Mouse (Mus musculus) B cell, adult 67 days (primary cell): ENCODE measurements around the gene Tmem207. TPM values are rescaled to one million over a fixed set of nuclear protein-coding genes. Genes with fewer than 3 reads are reported as not detected.

Source experiments
- total RNA-seq, 2 experiments: library from RNA; stranded (reverse); gene quantifications; 4 replicates each; pipeline ENCODE4 v1.2.4; 2023

The Tmem207 gene
- not detected for total RNA-seq

DNA sequence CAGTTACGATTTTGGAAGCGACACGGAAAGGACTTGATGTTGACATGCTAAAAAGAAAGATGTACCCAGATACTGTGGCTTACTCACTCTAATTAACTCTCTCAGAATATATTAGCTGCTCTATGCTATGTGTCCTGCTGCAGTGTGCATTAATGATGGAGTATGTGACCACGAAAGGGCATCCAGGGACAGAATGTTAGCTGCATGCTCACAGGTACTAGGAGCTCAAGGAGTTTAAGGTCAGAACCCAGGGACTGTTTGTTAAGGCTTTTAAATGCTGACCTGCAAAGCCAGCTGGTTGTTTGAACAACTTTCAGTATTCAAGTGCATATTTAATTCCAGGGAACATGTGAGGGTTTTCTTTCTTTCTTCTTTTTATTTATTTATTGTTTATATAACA lies at the start of gene Tmem207:
Tmem207 (minus strand) TSS at position 101 of the 400 bp plus-strand sequence.

DNA sequence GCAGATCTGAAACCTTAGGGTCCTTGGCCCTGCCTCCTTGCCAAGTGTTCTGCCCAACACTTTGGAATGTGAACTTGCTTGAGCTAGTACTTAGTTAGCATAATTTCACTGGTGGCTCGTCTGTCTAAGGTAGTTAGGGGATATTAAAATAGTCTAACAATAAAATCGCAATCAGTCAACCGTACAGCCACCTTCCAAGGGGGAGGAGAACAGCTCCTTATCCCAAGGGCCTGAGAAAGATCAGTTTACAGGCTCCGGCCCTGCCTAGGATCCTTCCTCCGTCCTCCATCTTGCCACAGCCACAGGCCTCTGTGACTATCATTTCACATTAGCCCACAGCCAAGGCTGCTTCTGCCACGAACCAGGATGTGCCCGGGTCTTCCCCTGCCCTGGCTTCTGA lies 63.7 kb downstream of the Tmem207 start, which contains the start of gene Cldn16:
Cldn16 (plus strand) TSS at position 301 of the 400 bp plus-strand sequence.

Other genes starting within 250 kb of the Tmem207 start
- gene Cldn1, start 154.9 kb downstream of the Tmem207 start, total RNA-seq = not detected
- not detected for gene Cldn16, start 63.6 kb downstream of the Tmem207 start, total RNA-seq
- 10 to 100 TPM; 11.3 to 15.7 TPM for gene Il1rap, start 54.9 kb upstream of the Tmem207 start, total RNA-seq